ENCODE assay signal across 25 mouse cellular contexts in genomic region chr11:26159033-26159432, GRCm38 (mm10). TPM values are rescaled to one million over a fixed set of nuclear protein-coding genes. Genes with fewer than 3 reads are reported as not detected.
DNase-seq lines count a peak whose midpoint lies in the region; ATAC-seq and TF ChIP-seq lines count a peak whose summit lies in the region.
"Had no signal": no experiment of that assay in that cellular context is flagged by ENCODE, and none has a peak within 500 bp of the region (broad histone marks: within the 10 kb centered on the region; RNA-seq: fewer than 3 reads in every experiment).

No protein-coding gene starts in this region.

- no peaks in the 10 kb centered on the region for H3K36me3 ChIP-seq in hindbrain, embryonic 15.5 days
- H3K36me3 ChIP-seq in hindbrain, embryonic 10.5 days, result no peaks in the 10 kb centered on the region
- H3K36me3 ChIP-seq in midbrain, embryonic 16.5 days (ENCODE audit: control insufficient read depth, insufficient read depth, low read length), result no peaks in the 10 kb centered on the region
- no peaks in the 10 kb centered on the region for H3K36me3 ChIP-seq in midbrain, embryonic 10.5 days
- H3K36me3 ChIP-seq: embryonic facial prominence, embryonic 13.5 days; embryonic facial prominence, embryonic 15.5 days; forebrain, embryonic 10.5 days; forebrain, embryonic 12.5 days had no signal

- no peak overlapping the region for H3K4me2 ChIP-seq in hindbrain, embryonic 15.5 days
- H3K4me2 ChIP-seq in midbrain, embryonic 16.5 days (ENCODE audit: low read length), result no peak overlapping the region
- H3K4me2 ChIP-seq: embryonic facial prominence, embryonic 13.5 days; embryonic facial prominence, embryonic 15.5 days; forebrain, embryonic 12.5 days had no signal

- 55% methylated on average over 3 of the region's 3 CpGs for WGBS in hindbrain, embryonic 15.5 days
- WGBS in hindbrain, embryonic 10.5 days, result 68% methylated on average over 3 of the region's 3 CpGs
- 53% methylated on average over 3 of the region's 3 CpGs for WGBS in midbrain, embryonic 16.5 days
- WGBS in midbrain, embryonic 10.5 days, result 63% methylated on average over 3 of the region's 3 CpGs

- no peak for TF ChIP-seq CTCF in layer of hippocampus, adult 2 months (conservative IDR thresholded peaks at IDR 0.05)

- no peak overlapping the region for H3K9ac ChIP-seq in hindbrain, embryonic 15.5 days
- H3K9ac ChIP-seq in midbrain, embryonic 16.5 days (ENCODE audit: low read depth, low read length), result no peak overlapping the region
- H3K9ac ChIP-seq: embryonic facial prominence, embryonic 13.5 days; embryonic facial prominence, embryonic 15.5 days; forebrain, embryonic 12.5 days had no signal

- peak; percentile 75; the same call in 1 of the 2 replicates for ATAC-seq in hindbrain, embryonic 15.5 days (ENCODE audit: low FRiP score, low read depth)
- peak; percentile 73; the same call in 1 of the 2 replicates for ATAC-seq in midbrain, embryonic 16.5 days
- ATAC-seq: forebrain, embryonic 14.5 days had no signal

- H3K4me1 ChIP-seq in hindbrain, embryonic 15.5 days (replicated peaks), result no peaks in the 10 kb centered on the region
- H3K4me1 ChIP-seq in hindbrain, embryonic 10.5 days (replicated peaks), result 0 out of 2 replicates have a peak, but pooled peaks cover 6% of the 10 kb centered on the region
- H3K4me1 ChIP-seq in midbrain, embryonic 16.5 days (ENCODE audit: control insufficient read depth, insufficient read depth, low read length), result no peaks in the 10 kb centered on the region
- H3K4me1 ChIP-seq in midbrain, embryonic 10.5 days, result peaks cover 10% of the 10 kb centered on the region
- H3K4me1 ChIP-seq: embryonic facial prominence, embryonic 15.5 days; forebrain, embryonic 10.5 days; forebrain, embryonic 12.5 days had no signal

- H3K9me3 ChIP-seq in hindbrain, embryonic 15.5 days, result no peaks in the 10 kb centered on the region
- H3K9me3 ChIP-seq in hindbrain, embryonic 10.5 days, result no peaks in the 10 kb centered on the region
- no peaks in the 10 kb centered on the region for H3K9me3 ChIP-seq in midbrain, embryonic 16.5 days (replicated peaks; ENCODE audit: control insufficient read depth, low read length, poor library complexity, severe bottlenecking)
- H3K9me3 ChIP-seq in midbrain, embryonic 10.5 days (replicated peaks), result no peaks in the 10 kb centered on the region
- H3K9me3 ChIP-seq: embryonic facial prominence, embryonic 13.5 days; embryonic facial prominence, embryonic 15.5 days; forebrain, embryonic 10.5 days; forebrain, embryonic 12.5 days had no signal

- no peak overlapping the region for H3K27ac ChIP-seq in hindbrain, embryonic 15.5 days (replicated peaks)
- H3K27ac ChIP-seq in hindbrain, embryonic 10.5 days, result no peak overlapping the region
- peak overlapping the region; percentile 15; the same call in 1 of the 2 replicates for H3K27ac ChIP-seq in layer of hippocampus, adult 2 months
- H3K27ac ChIP-seq in midbrain, embryonic 16.5 days (ENCODE audit: low read length), result no peak overlapping the region
- H3K27ac ChIP-seq in midbrain, embryonic 10.5 days (replicated peaks), result no peak overlapping the region
- H3K27ac ChIP-seq: embryonic facial prominence, embryonic 13.5 days; embryonic facial prominence, embryonic 15.5 days; forebrain, embryonic 10.5 days; forebrain, embryonic 12.5 days had no signal

- DNase-seq in hindbrain, embryonic 10.5 days (ENCODE audit: low spot score), result no peak
- no peak for DNase-seq in layer of hippocampus, adult 2 months (ENCODE audit: low spot score in 2 of 2)
- DNase-seq in layer of hippocampus, postnatal 36 days, result no peak
- DNase-seq in midbrain, embryonic 10.5 days (ENCODE audit: low spot score), result no peak
- DNase-seq: adrenal gland, adult 2 months; adrenal gland, postnatal 10 days; adrenal gland, postnatal 25 days; cerebellum, adult 11 months; cerebellum, adult 18-20 months; cerebellum, adult 8-10 months; cerebellum, adult 9-11 months; cerebellum, postnatal 14 days; cerebellum, postnatal 36 days; embryo, embryonic 11 days had no signal

- no peak overlapping the region for H3K4me3 ChIP-seq in hindbrain, embryonic 15.5 days
- no peak overlapping the region for H3K4me3 ChIP-seq in hindbrain, embryonic 10.5 days
- H3K4me3 ChIP-seq in layer of hippocampus, adult 2 months, result no peak overlapping the region
- no peak overlapping the region for H3K4me3 ChIP-seq in midbrain, embryonic 16.5 days (ENCODE audit: low read depth, low read length)
- H3K4me3 ChIP-seq in midbrain, embryonic 10.5 days, result no peak overlapping the region
- H3K4me3 ChIP-seq: embryonic facial prominence, embryonic 13.5 days; embryonic facial prominence, embryonic 15.5 days; erythroblast, embryonic 14.5 days; forebrain, embryonic 10.5 days; forebrain, embryonic 12.5 days had no signal

- H3K27me3 ChIP-seq in hindbrain, embryonic 15.5 days, result no peaks in the 10 kb centered on the region
- H3K27me3 ChIP-seq in hindbrain, embryonic 10.5 days (ENCODE audit: insufficient read depth, poor library complexity, severe bottlenecking), result no peaks in the 10 kb centered on the region
- H3K27me3 ChIP-seq in midbrain, embryonic 16.5 days (ENCODE audit: control insufficient read depth, insufficient read depth, low read depth, low read length), result no peaks in the 10 kb centered on the region
- H3K27me3 ChIP-seq in midbrain, embryonic 10.5 days (ENCODE audit: low read depth, poor library complexity, severe bottlenecking), result no peaks in the 10 kb centered on the region
- H3K27me3 ChIP-seq: embryonic facial prominence, embryonic 13.5 days; embryonic facial prominence, embryonic 15.5 days; forebrain, embryonic 12.5 days had no signal

RNA-seq across cellular contexts. Expression of gene 5730522E02Rik, which starts 51.5 kb away (rescaled TPM):
- polyA plus RNA-seq in hindbrain, embryonic 15.5 days (2015; fragmentation: Nextera tagmentation; extraction: Ambion mirVana), result 13.7 and 13.9 TPM in 2 replicates
- 4.5 and 7.3 TPM in 2 replicates for polyA plus RNA-seq in hindbrain, embryonic 10.5 days (2016; fragmentation: Nextera tagmentation; extraction: Ambion mirVana)
- total RNA-seq in layer of hippocampus, adult 2 months (2021), result 10 to 100 TPM; 13.9 to 14.0 TPM
- total RNA-seq in layer of hippocampus, postnatal 36 days (2021), result 10 to 100 TPM; 11.2 TPM
- 12.8 and 17.4 TPM in 2 replicates for polyA plus RNA-seq in midbrain, embryonic 16.5 days (2015; fragmentation: Nextera tagmentation; extraction: Ambion mirVana)
- polyA plus RNA-seq in midbrain, embryonic 10.5 days (2016; fragmentation: Nextera tagmentation; extraction: Ambion mirVana), result 4.0 and 4.3 TPM in 2 replicates
- total RNA-seq: common myeloid progenitor, adult 5-6 weeks; MEL had no signal
- polyA plus RNA-seq: C2C12; erythroblast, embryonic 14.5 days had no signal
